Mouse (Mus musculus): ENCODE measurements around the gene Opn1sw. TPM values are rescaled to one million over a fixed set of nuclear protein-coding genes. Genes with fewer than 3 reads are reported as not detected.
"Not testable (repeated sequence)": the region's sequence is repeated elsewhere in the genome, so short reads cannot be mapped to it uniquely, and the experiment has no call there.

The Opn1sw gene
- polyA plus RNA-seq, 1 experiment from 2014 or later, result 0.17 TPM

DNA sequence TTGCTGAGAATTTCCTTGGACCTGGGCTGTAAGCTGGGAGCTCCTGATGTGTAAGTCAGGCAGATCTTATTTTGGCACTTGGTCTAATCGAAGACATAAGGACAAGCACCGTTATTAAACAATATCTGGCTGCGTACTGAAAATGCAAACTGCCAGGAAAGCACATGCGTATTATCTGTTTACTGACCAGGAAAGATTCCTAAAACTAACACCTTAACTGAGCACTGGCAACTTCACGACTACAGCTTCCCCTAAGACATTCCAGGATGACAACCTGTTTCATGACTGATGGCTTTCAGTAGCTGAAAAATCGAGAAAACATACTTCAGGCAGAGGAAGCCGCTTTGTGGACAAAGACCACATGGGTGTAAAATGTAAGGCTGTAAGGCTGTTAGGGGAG is 41.1 kb downstream of the Opn1sw start:
- no peak for DNase-seq (ENCODE audit: low spot score)

DNA sequence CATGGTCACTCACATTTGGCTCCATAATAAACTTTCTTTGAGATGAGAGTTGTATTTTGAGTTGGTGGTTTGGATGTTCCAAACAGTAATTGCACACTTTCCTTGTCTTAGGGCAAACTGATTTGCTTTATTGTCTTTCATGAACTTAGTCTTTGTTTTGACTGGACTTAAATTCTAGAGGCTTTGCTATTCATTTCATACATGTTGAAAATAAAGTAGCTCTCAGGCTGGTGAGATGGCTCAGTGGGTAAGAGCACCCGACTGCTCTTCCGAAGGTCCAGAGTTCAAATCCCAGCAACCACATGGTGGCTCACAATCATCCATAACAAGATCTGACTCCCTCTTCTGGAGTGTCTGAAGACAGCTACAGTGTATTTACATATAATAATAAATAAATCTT is 41.8 kb downstream of the Opn1sw start:
- DNase-seq (ENCODE audit: low spot score), result not testable (repeated sequence)

DNA sequence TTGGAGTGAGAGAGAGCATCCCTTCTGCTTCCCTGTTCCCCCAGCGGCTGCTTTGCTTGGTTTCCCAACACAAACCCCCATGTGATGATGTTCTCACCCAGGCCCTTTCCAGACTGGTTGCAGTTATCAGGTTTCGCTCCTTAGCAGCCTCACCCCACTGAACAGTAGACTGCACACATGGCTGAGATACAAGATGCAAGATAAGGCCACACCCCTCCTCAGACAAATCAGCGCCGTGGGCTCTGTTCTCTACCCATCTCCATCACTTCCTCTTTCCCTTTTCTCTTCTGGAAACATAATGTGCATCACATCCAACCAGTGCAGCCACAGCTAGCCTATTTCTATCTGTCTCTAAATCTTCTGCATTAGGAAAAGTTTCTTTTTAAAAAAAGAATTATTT is 58.8 kb downstream of the Opn1sw start:
- DNase-seq (ENCODE audit: low spot score), result no peak

DNA sequence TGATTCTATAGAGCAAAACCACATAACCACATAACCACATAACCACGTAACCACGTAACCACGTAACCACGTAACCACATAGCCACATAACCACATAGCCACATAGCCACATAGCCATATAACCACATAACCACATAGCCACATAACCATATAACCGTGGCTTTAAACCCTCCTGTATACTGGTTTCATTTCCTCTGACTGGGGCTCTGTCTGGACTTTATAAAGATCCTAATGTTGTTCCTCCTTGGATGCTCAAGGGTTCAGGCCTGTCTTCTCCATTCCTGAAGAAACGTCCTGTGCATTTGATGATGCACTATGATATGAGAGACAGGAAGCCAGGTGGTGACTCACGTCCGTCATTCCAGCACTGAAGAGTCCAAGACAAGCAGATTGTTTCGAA is 61.3 kb downstream of the Opn1sw start:
- no peak for DNase-seq (ENCODE audit: low spot score)

Small RNAs within 50 kb of the gene (microRNA-seq; reads per million reads assigned to microRNA genes)
- not detected for gene Gm26220 (ENCODE audit: borderline number of aligned reads)
- gene Gm44354 (ENCODE audit: borderline number of aligned reads), result not detected

Other genes starting within 250 kb of the Opn1sw start
- gene Rbm28, start 223.5 kb downstream of the Opn1sw start, polyA plus RNA-seq (2015; fragmentation: Nextera tagmentation; extraction: Ambion mirVana), result 30.7 and 31.0 TPM in 2 replicates
- gene Prrt4, start 208.9 kb downstream of the Opn1sw start, polyA plus RNA-seq (2015; fragmentation: Nextera tagmentation; extraction: Ambion mirVana), result 0.05 and 0.09 TPM in 2 replicates
- 138 and 141 TPM in 2 replicates for gene Impdh1, start 172.1 kb downstream of the Opn1sw start, polyA plus RNA-seq (2015; fragmentation: Nextera tagmentation; extraction: Ambion mirVana)
- gene Hilpda, start 116.0 kb downstream of the Opn1sw start, polyA plus RNA-seq (2015; fragmentation: Nextera tagmentation; extraction: Ambion mirVana), result 55.2 and 59.9 TPM in 2 replicates
- 0.61 and 0.73 TPM in 2 replicates for gene Fam71f2, start 108.9 kb downstream of the Opn1sw start, polyA plus RNA-seq (2015; fragmentation: Nextera tagmentation; extraction: Ambion mirVana)
- not detected in 2 replicates for gene Fam71f1, start 69.3 kb downstream of the Opn1sw start, polyA plus RNA-seq (2015; fragmentation: Nextera tagmentation; extraction: Ambion mirVana)
- gene Calu, start 40.4 kb downstream of the Opn1sw start, polyA plus RNA-seq (2015; fragmentation: Nextera tagmentation; extraction: Ambion mirVana), result 106 and 118 TPM in 2 replicates
- 1.8 and 2.5 TPM in 2 replicates for gene Ccdc136, start 7.8 kb upstream of the Opn1sw start, polyA plus RNA-seq (2015; fragmentation: Nextera tagmentation; extraction: Ambion mirVana)
- gene Flnc, start 44.8 kb upstream of the Opn1sw start, polyA plus RNA-seq (2015; fragmentation: Nextera tagmentation; extraction: Ambion mirVana), result 0.17 and 0.35 TPM in 2 replicates
- gene Atp6v1f, start 79.2 kb upstream of the Opn1sw start, polyA plus RNA-seq (2015; fragmentation: Nextera tagmentation; extraction: Ambion mirVana), result 381 and 416 TPM in 2 replicates
- gene Atp6v1fnb, start 83.0 kb upstream of the Opn1sw start, polyA plus RNA-seq (2015; fragmentation: Nextera tagmentation; extraction: Ambion mirVana), result not detected in 2 replicates
- gene Kcp, start 119.5 kb upstream of the Opn1sw start, polyA plus RNA-seq (2015; fragmentation: Nextera tagmentation; extraction: Ambion mirVana), result 0.82 and 1.2 TPM in 2 replicates
- 12.3 and 13.4 TPM in 2 replicates for gene Irf5, start 138.2 kb upstream of the Opn1sw start, polyA plus RNA-seq (2015; fragmentation: Nextera tagmentation; extraction: Ambion mirVana)
- gene Tnpo3, start 221.4 kb upstream of the Opn1sw start, polyA plus RNA-seq (2015; fragmentation: Nextera tagmentation; extraction: Ambion mirVana), result 68.8 TPM in 2 replicates